Mouse (Mus musculus) limb, embryonic 12.5 days (tissue): Measurements from ENCODE around the gene Sdr9c7. TPM values are rescaled to one million over a fixed set of nuclear protein-coding genes. Genes with fewer than 3 reads are reported as not detected.

Source experiments
- polyA plus RNA-seq: library from polyadenylated mRNA; unstranded; fragments of >200 nt; fragmentation: Nextera tagmentation; extraction: Ambion mirVana; gene quantifications from 2 replicates; pipeline ENCODE4 v1.2.1, GENCODE M21; 2016

Gene Sdr9c7
- polyA plus RNA-seq, 1 experiment from 2014 or later, result not detected

Other genes with a start within 250 kb of the Sdr9c7 start
- 12.6 and 13.5 TPM in 2 replicates for gene Nemp1, start 231.6 kb upstream of the Sdr9c7 start, polyA plus RNA-seq
- 15.3 and 19.1 TPM in 2 replicates for gene Nab2, start 229.9 kb upstream of the Sdr9c7 start, polyA plus RNA-seq
- 0.33 and 0.59 TPM in 2 replicates for gene Myo1a, start 193.3 kb upstream of the Sdr9c7 start, polyA plus RNA-seq
- 1.1 and 1.8 TPM in 2 replicates for gene Tac2, start 174.0 kb upstream of the Sdr9c7 start, polyA plus RNA-seq
- gene Zbtb39, start 159.0 kb upstream of the Sdr9c7 start, polyA plus RNA-seq, result 4.3 and 4.6 TPM in 2 replicates
- 0.49 and 0.59 TPM in 2 replicates for gene Gpr182, start 146.8 kb upstream of the Sdr9c7 start, polyA plus RNA-seq
- gene Rdh1, start 138.8 kb upstream of the Sdr9c7 start, polyA plus RNA-seq, result 0.05 TPM in 1 of 2 replicates, not detected in the other
- 0.16 TPM in 1 of 2 replicates, not detected in the other for gene Rdh16f1, start 138.7 kb upstream of the Sdr9c7 start, polyA plus RNA-seq
- 0.15 TPM in 1 of 2 replicates, not detected in the other for gene Rdh9, start 122.1 kb upstream of the Sdr9c7 start, polyA plus RNA-seq
- not detected in 2 replicates for gene Rdh16, start 97.4 kb upstream of the Sdr9c7 start, polyA plus RNA-seq
- gene Rdh19, start 48.6 kb upstream of the Sdr9c7 start, polyA plus RNA-seq, result not detected in 2 replicates
- gene Rdh16f2, start 32.0 kb upstream of the Sdr9c7 start, polyA plus RNA-seq, result not detected in 2 replicates
- gene Rdh7, start 9.7 kb upstream of the Sdr9c7 start, polyA plus RNA-seq, result not detected in 2 replicates
- not detected in 2 replicates for gene Hsd17b6, start 109.1 kb downstream of the Sdr9c7 start, polyA plus RNA-seq
- gene Prim1, start 116.7 kb downstream of the Sdr9c7 start, polyA plus RNA-seq, result 102 and 104 TPM in 2 replicates
- 916 and 923 TPM in 2 replicates for gene Naca, start 137.1 kb downstream of the Sdr9c7 start, polyA plus RNA-seq
- 567 and 594 TPM in 2 replicates for gene Ptges3, start 160.4 kb downstream of the Sdr9c7 start, polyA plus RNA-seq
- 2,018 and 2,026 TPM in 2 replicates for gene Atp5b, start 184.8 kb downstream of the Sdr9c7 start, polyA plus RNA-seq
- 8.6 and 9.5 TPM in 2 replicates for gene Baz2a, start 193.1 kb downstream of the Sdr9c7 start, polyA plus RNA-seq